Mouse (Mus musculus): ENCODE results near the gene Ddx39. TPM values are rescaled to one million over a fixed set of nuclear protein-coding genes. Genes with fewer than 3 reads are reported as not detected.
A peak's percentile ranks its signal among the peaks of the same experiment; 100 is the strongest.

Gene Ddx39
- polyA plus RNA-seq, 1 experiment from 2014 or later = 107 TPM

DNA sequence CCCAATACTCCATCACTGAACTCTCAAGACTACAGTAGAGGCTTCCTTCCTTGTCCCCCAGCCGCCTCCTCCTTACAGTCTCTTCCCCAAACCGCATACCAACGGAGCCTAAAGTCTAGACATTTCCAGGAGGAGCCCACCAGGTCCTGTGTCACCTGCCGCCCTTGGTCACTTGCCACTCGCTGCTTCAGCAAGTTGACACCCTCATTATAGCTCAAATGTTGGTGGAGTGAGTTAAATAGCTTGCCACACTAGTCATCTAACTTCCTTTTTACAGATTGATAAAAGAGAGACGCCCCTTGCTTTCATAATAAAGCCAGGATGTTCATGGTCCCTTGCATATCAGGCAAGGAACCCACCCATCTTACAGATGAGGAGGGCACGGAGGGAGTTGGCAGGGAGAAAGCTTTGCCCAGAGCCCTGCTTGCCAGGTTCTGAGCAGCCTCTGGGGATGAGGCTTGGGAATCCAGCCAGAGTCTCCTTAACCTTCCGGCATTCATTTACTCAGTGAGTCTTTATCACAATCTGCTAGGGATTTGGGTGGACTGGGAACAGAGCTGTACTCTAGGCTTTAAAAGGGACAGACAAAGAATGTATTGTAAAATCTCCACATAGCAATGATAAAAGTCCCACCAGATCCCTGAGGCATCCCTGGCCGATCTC is 14.4 kb upstream of the Ddx39 start:
- Histone ChIP-seq H3K27me3 (no peaks in the 10 kb centered on the region), H3K27ac (peak overlapping the region; percentile 25; the same call in 1 of the 2 replicates), H3K4me2 (no peak overlapping the region), H3K4me1 (replicated peaks) (peaks cover 45% of the 10 kb centered on the region), H3K9me3 (replicated peaks) (no peaks in the 10 kb centered on the region), H3K36me3 (no peaks in the 10 kb centered on the region), H3K9ac (no peak overlapping the region), H3K4me3 (no peak overlapping the region)
- ATAC-seq (replicated peaks; ENCODE audit: insufficient number of reproducible peaks, insufficient read depth, low FRiP score, low read depth) = no peak
- WGBS = 58% methylated on average over 9 of the region's 9 CpGs

DNA sequence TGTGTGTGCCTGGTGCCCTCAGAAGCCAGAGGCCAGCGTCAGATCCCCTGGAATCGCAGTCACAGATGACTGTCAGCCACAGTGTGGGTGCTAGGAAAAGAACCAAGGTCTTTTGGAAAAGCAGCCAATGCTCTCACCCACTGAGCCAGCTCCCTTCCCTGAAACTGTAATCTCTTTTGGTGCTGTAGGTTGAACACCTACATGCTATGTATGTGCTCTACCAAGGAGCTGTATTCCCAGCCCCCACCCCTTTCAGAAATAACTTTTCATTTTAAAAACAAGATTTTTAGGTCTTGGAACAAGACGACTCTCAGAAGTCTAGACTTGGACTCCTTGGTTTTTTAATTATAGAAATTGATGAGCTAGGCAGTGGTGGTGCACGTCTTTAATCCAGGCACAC is 11.6 kb upstream of the Ddx39 start:
- no peak overlapping the region for H3K4me2 ChIP-seq
- no peak overlapping the region for H3K27ac ChIP-seq
- H3K9me3 ChIP-seq (replicated peaks) = no peaks in the 10 kb centered on the region
- no peak for ATAC-seq (replicated peaks; ENCODE audit: insufficient number of reproducible peaks, insufficient read depth, low FRiP score, low read depth)
- no peaks in the 10 kb centered on the region for H3K27me3 ChIP-seq
- no peak overlapping the region for H3K9ac ChIP-seq
- peaks cover 20% of the 10 kb centered on the region for H3K4me1 ChIP-seq (replicated peaks)
- no peaks in the 10 kb centered on the region for H3K36me3 ChIP-seq
- H3K4me3 ChIP-seq = no peak overlapping the region
- 80% methylated on average over 4 of the region's 4 CpGs for WGBS

DNA sequence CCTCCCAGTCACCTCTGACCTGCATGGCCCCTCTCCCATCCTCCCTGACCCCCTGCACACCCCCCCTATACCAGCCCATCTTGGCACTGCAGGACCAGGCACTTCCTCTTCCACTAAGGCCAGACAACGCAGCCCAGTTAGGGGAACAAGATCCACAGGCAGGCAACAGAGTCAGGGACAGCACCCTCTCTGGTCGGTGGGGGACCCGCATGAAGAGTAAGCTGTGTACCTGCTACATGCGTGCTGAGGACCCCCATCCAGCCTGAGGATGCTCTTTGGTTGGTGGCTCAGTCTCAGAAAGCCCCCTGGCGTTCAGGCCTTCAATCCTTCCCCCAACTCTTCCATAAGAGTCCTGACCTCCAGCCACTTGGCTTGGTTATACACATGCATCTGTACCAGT is 8.6 kb upstream of the Ddx39 start:
- H3K4me3 ChIP-seq = no peak overlapping the region
- no peaks in the 10 kb centered on the region for H3K36me3 ChIP-seq
- no peaks in the 10 kb centered on the region for H3K9me3 ChIP-seq (replicated peaks)
- H3K27me3 ChIP-seq = no peaks in the 10 kb centered on the region
- no peak for ATAC-seq (replicated peaks; ENCODE audit: insufficient number of reproducible peaks, insufficient read depth, low FRiP score, low read depth)
- H3K27ac ChIP-seq = no peak overlapping the region
- no peak overlapping the region for H3K4me2 ChIP-seq
- H3K9ac ChIP-seq = no peak overlapping the region
- WGBS = 64% methylated on average over 5 of the region's 5 CpGs
- H3K4me1 ChIP-seq (replicated peaks) = no peaks in the 10 kb centered on the region

DNA sequence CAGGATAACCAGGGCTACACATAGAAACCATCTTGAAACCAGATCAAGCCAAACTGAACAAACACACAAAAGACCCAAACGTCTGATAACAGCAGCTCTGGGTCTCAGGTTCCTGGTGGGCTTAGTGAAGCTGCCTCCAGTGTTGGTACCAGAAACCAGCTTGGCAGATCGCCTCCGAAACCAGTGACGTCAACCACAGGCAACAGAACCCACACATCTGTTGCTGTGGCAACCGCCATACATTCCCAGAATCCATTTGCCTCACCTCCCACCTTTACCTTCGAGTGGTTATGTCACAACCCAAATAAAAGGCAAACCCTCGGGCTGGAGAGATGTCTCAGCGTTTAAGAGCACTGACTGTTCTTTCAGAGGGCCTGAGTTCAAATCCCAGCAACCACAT is 7.4 kb upstream of the Ddx39 start:
- Histone ChIP-seq H3K4me3 (no peak overlapping the region), H3K27me3 (no peaks in the 10 kb centered on the region), H3K4me2 (no peak overlapping the region), H3K9me3 (replicated peaks) (no peaks in the 10 kb centered on the region), H3K36me3 (no peaks in the 10 kb centered on the region), H3K27ac (no peak overlapping the region), H3K4me1 (replicated peaks) (no peaks in the 10 kb centered on the region), H3K9ac (no peak overlapping the region)
- ATAC-seq (replicated peaks; ENCODE audit: insufficient number of reproducible peaks, insufficient read depth, low FRiP score, low read depth) = no peak
- WGBS = 74% methylated on average over 8 of the region's 8 CpGs

DNA sequence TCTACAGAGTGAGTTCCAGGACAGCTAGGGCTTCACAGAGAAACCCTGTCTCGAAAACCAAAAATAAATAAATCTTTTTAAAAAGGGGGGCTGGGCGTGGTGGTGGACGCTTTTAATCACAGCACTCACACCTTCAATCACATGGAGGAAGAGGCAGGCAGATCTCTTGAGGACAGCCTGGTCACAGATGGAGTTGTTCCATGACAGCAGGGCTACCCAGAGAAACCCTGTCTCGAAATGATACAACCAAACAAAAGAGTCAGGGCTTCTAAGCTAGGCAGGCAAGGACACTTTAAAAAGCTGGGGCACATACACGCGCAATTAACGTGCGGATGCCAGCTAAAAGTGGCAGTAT is 324 bp upstream of the Ddx39 start:
- Histone ChIP-seq H3K9ac (0 out of 2 replicates have a peak overlapping the region, but pooled peaks have one; percentile 28), H3K36me3 (peaks cover 1% of the 10 kb centered on the region; the same call in 1 of the 2 replicates), H3K4me2 (peak overlapping the region; percentile 61), H3K27ac (peak overlapping the region; percentile 74), H3K9me3 (replicated peaks) (no peaks in the 10 kb centered on the region), H3K4me3 (peak overlapping the region; percentile 93), H3K4me1 (replicated peaks) (peaks cover 21% of the 10 kb centered on the region), H3K27me3 (no peaks in the 10 kb centered on the region)
- ATAC-seq (replicated peaks; ENCODE audit: insufficient number of reproducible peaks, insufficient read depth, low FRiP score, low read depth) = no peak
- WGBS = 13% methylated on average over 8 of the region's 8 CpGs

DNA sequence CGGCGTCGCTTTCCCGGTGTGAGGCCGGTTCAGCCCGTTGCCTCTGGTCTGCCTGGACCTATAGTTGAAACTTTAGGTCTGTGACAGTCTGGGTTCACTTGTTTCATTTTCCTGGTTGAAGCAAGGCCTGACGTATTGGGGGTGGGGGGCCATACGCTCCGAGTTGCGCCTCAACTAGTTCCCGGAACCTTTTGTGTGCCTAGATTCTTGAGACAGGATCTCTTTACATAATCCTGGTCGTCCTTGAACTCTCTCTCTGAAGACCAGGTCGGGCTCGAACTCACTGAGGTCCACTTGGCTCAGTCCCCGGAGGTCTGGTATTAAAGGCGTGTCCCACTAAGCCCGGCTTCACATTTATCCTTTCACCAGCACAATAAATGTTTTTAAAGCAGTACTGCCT is 794 bp downstream of the Ddx39 start:
- H3K36me3 ChIP-seq = peaks cover 12% of the 10 kb centered on the region
- no peaks in the 10 kb centered on the region for H3K27me3 ChIP-seq
- peak overlapping the region; percentile 94 for H3K27ac ChIP-seq
- H3K4me1 ChIP-seq (replicated peaks) = peaks cover 21% of the 10 kb centered on the region
- H3K4me3 ChIP-seq = peak overlapping the region; percentile 93
- peak overlapping the region; percentile 86 for H3K9ac ChIP-seq
- under 1% methylated on average over 17 of the region's 17 CpGs for WGBS
- peak overlapping the region; percentile 82 for H3K4me2 ChIP-seq
- no peak for ATAC-seq (replicated peaks; ENCODE audit: insufficient number of reproducible peaks, insufficient read depth, low FRiP score, low read depth)
- no peaks in the 10 kb centered on the region for H3K9me3 ChIP-seq (replicated peaks)

DNA sequence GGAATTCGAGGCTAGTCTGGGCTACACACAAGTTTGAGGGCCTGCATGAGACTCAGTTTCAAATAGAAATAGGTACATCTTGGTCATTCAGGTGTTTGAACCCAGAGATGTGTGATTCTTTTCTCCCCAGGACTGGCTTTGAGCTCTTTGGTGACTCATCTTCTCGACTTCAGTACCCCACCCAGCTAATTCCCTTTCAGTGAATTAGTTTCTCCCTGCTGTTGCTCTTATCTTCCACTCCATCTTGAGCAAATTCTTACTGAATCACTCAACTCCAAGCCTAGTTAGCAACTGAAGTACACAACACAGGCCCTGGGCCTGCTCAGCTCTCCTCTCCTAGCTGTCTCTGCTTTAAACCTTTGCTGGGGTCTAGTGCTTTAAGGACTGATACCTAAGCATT is 1.6 kb downstream of the Ddx39 start:
- WGBS = 48% methylated on average over 2 of the region's 2 CpGs
- no peak overlapping the region for H3K27ac ChIP-seq
- peaks cover 21% of the 10 kb centered on the region for H3K4me1 ChIP-seq (replicated peaks)
- H3K9ac ChIP-seq = peak overlapping the region; percentile 86; the same call in 1 of the 2 replicates
- H3K36me3 ChIP-seq = peaks cover 20% of the 10 kb centered on the region
- no peaks in the 10 kb centered on the region for H3K27me3 ChIP-seq
- H3K4me3 ChIP-seq = peak overlapping the region; percentile 93
- no peaks in the 10 kb centered on the region for H3K9me3 ChIP-seq (replicated peaks)
- peak overlapping the region; percentile 82 for H3K4me2 ChIP-seq
- no peak for ATAC-seq (replicated peaks; ENCODE audit: insufficient number of reproducible peaks, insufficient read depth, low FRiP score, low read depth)

DNA sequence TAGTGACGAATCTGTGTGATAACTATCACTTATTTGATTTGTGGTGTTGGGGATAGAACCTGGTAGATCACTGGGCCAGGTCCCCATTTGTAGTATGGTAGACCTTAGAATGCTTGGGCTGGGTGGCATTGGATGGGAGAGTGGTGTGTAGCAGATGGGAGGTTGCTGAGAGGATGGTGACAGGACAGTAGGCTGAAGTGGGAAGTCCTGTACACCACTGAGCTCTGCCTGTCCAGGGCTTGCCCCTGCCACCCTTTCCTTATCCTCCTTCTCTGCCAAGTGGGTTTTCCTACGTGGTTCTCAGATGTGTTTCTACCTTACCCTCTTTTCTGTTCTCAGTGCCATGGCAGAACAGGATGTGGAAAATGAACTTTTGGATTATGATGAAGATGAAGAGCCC is 4.1 kb downstream of the Ddx39 start:
- Histone ChIP-seq H3K27ac (no peak overlapping the region), H3K4me3 (no peak overlapping the region), H3K4me2 (no peak overlapping the region), H3K9ac (no peak overlapping the region), H3K36me3 (peaks cover 45% of the 10 kb centered on the region), H3K27me3 (no peaks in the 10 kb centered on the region), H3K9me3 (replicated peaks) (no peaks in the 10 kb centered on the region), H3K4me1 (replicated peaks) (peaks cover 21% of the 10 kb centered on the region)
- WGBS = 75% methylated on average over 2 of the region's 2 CpGs
- ATAC-seq (replicated peaks; ENCODE audit: insufficient number of reproducible peaks, insufficient read depth, low FRiP score, low read depth) = no peak

DNA sequence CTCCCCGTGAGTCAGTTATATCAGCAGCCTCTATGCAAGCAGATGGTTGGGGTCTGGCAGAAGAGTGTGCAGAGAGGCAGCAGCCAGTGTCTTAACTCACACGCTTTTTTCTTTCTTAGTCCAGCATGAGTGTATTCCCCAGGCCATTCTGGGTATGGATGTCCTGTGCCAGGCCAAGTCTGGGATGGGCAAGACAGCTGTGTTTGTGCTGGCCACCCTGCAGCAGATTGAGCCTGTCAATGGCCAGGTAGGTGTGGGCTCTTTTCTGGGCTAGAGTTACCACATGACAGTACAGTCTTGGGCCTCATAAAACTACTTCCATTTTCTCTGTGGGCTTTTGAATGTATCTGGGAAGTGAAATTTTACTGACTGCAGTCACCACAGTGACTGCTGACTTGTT is 4.7 kb downstream of the Ddx39 start:
- Histone ChIP-seq H3K4me3 (no peak overlapping the region), H3K4me2 (no peak overlapping the region), H3K4me1 (replicated peaks) (peaks cover 22% of the 10 kb centered on the region), H3K9me3 (replicated peaks) (no peaks in the 10 kb centered on the region), H3K27ac (no peak overlapping the region), H3K27me3 (no peaks in the 10 kb centered on the region), H3K9ac (no peak overlapping the region), H3K36me3 (peaks cover 51% of the 10 kb centered on the region)
- 89% methylated on average over 2 of the region's 2 CpGs for WGBS
- no peak for ATAC-seq (replicated peaks; ENCODE audit: insufficient number of reproducible peaks, insufficient read depth, low FRiP score, low read depth)

DNA sequence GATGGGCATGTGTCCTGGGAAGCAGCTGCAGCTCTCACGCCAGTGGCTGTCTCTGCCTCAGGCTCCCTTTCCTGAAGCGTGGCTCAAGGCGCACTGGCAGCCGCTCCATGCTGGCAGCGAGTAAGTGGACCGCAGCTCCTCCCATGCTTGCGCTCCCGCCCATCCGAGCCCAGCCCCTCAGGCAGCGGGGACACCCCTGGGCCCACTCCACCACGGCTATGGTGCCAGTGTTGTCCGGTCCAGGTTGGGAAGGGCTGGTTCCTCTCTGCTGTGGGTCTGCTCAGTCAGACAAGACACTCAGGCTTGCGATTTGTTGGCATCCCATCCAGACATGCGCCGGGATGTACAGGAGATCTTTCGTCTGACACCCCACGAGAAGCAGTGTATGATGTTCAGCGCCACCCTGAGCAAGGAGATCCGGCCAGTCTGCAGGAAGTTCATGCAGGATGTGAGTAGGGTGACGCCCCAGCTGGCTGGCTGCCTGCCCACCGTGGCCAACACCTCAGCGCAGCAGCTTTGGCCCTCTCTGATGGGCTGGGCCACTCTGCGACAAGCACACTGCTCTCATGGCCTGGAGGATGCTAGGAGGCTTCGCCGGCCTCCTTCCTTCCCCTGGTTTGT is 6.5 kb downstream of the Ddx39 start:
- H3K9ac ChIP-seq = no peak overlapping the region
- 78% methylated on average over 25 of the region's 25 CpGs for WGBS
- no peak overlapping the region for H3K4me2 ChIP-seq
- H3K4me3 ChIP-seq = no peak overlapping the region
- H3K4me1 ChIP-seq (replicated peaks) = peaks cover 13% of the 10 kb centered on the region
- no peaks in the 10 kb centered on the region for H3K27me3 ChIP-seq
- 0 out of 2 replicates have a peak, but pooled peaks have one; percentile 14 for ATAC-seq (replicated peaks; ENCODE audit: insufficient number of reproducible peaks, insufficient read depth, low FRiP score, low read depth)
- no peak overlapping the region for H3K27ac ChIP-seq
- peaks cover 65% of the 10 kb centered on the region for H3K36me3 ChIP-seq
- no peaks in the 10 kb centered on the region for H3K9me3 ChIP-seq (replicated peaks)

DNA sequence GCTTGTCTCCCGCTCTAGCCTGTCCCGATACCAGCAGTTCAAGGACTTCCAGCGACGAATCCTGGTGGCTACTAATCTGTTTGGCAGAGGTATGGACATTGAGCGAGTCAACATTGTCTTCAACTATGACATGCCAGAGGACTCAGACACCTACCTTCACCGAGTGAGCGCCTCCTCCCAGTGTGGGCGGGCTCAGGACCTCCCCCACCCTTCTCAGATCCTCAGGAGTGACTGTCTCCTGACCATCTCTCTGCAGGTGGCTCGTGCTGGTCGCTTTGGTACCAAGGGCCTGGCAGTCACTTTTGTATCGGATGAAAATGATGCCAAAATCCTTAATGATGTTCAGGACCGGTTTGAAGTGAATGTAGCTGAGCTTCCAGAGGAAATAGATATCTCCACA is 7.7 kb downstream of the Ddx39 start:
- WGBS = 86% methylated on average over 12 of the region's 12 CpGs
- H3K9me3 ChIP-seq (replicated peaks) = no peaks in the 10 kb centered on the region
- H3K4me2 ChIP-seq = no peak overlapping the region
- ATAC-seq (replicated peaks; ENCODE audit: insufficient number of reproducible peaks, insufficient read depth, low FRiP score, low read depth) = no peak
- no peak overlapping the region for H3K4me3 ChIP-seq
- no peak overlapping the region for H3K9ac ChIP-seq
- H3K36me3 ChIP-seq = peaks cover 66% of the 10 kb centered on the region
- no peak overlapping the region for H3K27ac ChIP-seq
- peaks cover 3% of the 10 kb centered on the region; the same call in 1 of the 2 replicates for H3K4me1 ChIP-seq (replicated peaks)
- no peaks in the 10 kb centered on the region for H3K27me3 ChIP-seq

Measured in heart, embryonic 15.5 days (tissue).